Comparison of ENCODE assay signal across 13 mouse cellular contexts in genomic region chr17:46595336-46595735, GRCm38 (mm10). TPM values are rescaled to one million over a fixed set of nuclear protein-coding genes. Genes with fewer than 3 reads are reported as not detected.
DNase-seq lines count a peak whose midpoint lies in the region; ATAC-seq and TF ChIP-seq lines count a peak whose summit lies in the region.
"Had no signal": no experiment of that assay in that cellular context is flagged by ENCODE, and none has a peak within 500 bp of the region (broad histone marks: within the 10 kb centered on the region; RNA-seq: fewer than 3 reads in every experiment).

No protein-coding gene starts in this region.

- 75% methylated on average over 6 of the region's 6 CpGs for WGBS in embryonic facial prominence, embryonic 12.5 days
- WGBS in limb, embryonic 15.5 days, result 64% methylated on average over 6 of the region's 6 CpGs

- H3K27ac ChIP-seq in layer of hippocampus, adult 2 months, result peak overlapping the region; percentile 73
- H3K27ac ChIP-seq in embryonic facial prominence, embryonic 12.5 days, result peak overlapping the region; percentile 87
- H3K27ac ChIP-seq in limb, embryonic 15.5 days, result peak overlapping the region; percentile 54
- H3K27ac ChIP-seq: liver, embryonic 14.5 days had no signal

- intact Hi-C loops in left cerebral cortex, postnatal 4 days (cut with DNase I), result no loop called here

- no peak overlapping the region for H3K4me3 ChIP-seq in layer of hippocampus, adult 2 months
- no peak overlapping the region for H3K4me3 ChIP-seq in embryonic facial prominence, embryonic 12.5 days
- no peak overlapping the region for H3K4me3 ChIP-seq in limb, embryonic 15.5 days
- H3K4me3 ChIP-seq: erythroblast, embryonic 14.5 days; megakaryocyte, embryonic 14.5 days had no signal

- no peaks in the 10 kb centered on the region for H3K9me3 ChIP-seq in embryonic facial prominence, embryonic 12.5 days
- H3K9me3 ChIP-seq in limb, embryonic 15.5 days, result no peaks in the 10 kb centered on the region
- H3K9me3 ChIP-seq: megakaryocyte, embryonic 14.5 days had no signal

- DNase-seq in frontal cortex, postnatal 36 days (ENCODE audit: low spot score in 2 of 2), result no peak
- no peak for DNase-seq in layer of hippocampus, adult 2 months (ENCODE audit: low spot score in 2 of 2)
- DNase-seq in layer of hippocampus, adult 11-12 months (ENCODE audit: low spot score), result no peak
- no peak for DNase-seq in MN1 (ENCODE audit: low spot score)
- DNase-seq in left cerebral cortex, postnatal 4 days, result no peak
- DNase-seq: adrenal gland, postnatal 25 days; cerebellum, adult 2 months had no signal

- H3K27me3 ChIP-seq in embryonic facial prominence, embryonic 12.5 days, result no peaks in the 10 kb centered on the region
- H3K27me3 ChIP-seq in limb, embryonic 15.5 days, result no peaks in the 10 kb centered on the region

- no peak for TF ChIP-seq CTCF in layer of hippocampus, adult 2 months (conservative IDR thresholded peaks at IDR 0.05)

- H3K4me1 ChIP-seq in embryonic facial prominence, embryonic 12.5 days, result peaks cover 16% of the 10 kb centered on the region
- peaks cover 29% of the 10 kb centered on the region for H3K4me1 ChIP-seq in limb, embryonic 15.5 days

- peak; percentile 83; the same call in 1 of the 2 replicates for ATAC-seq in frontal cortex, adult (ENCODE audit: low TSS enrichment)
- ATAC-seq in embryonic facial prominence, embryonic 12.5 days (ENCODE audit: insufficient number of reproducible peaks, insufficient read depth, low FRiP score, low TSS enrichment), result no peak
- ATAC-seq in limb, embryonic 15.5 days (ENCODE audit: insufficient number of reproducible peaks, low FRiP score, low TSS enrichment, low read depth), result no peak

- 0 out of 2 replicates have a peak overlapping the region, but pooled peaks have one; percentile 17 for H3K9ac ChIP-seq in embryonic facial prominence, embryonic 12.5 days
- H3K9ac ChIP-seq in limb, embryonic 15.5 days, result no peak overlapping the region
- H3K9ac ChIP-seq: liver, embryonic 14.5 days had no signal

- peak overlapping the region; percentile 23; the same call in 1 of the 2 replicates for H3K4me2 ChIP-seq in embryonic facial prominence, embryonic 12.5 days (replicated peaks)
- H3K4me2 ChIP-seq in limb, embryonic 15.5 days, result no peak overlapping the region

- peaks cover 18% of the 10 kb centered on the region for H3K36me3 ChIP-seq in embryonic facial prominence, embryonic 12.5 days
- H3K36me3 ChIP-seq in limb, embryonic 15.5 days, result peaks cover 29% of the 10 kb centered on the region; the same call in 1 of the 2 replicates

RNA-seq across cellular contexts. Expression of gene Ptk7, which starts 34.0 kb away (rescaled TPM):
- 1 to 10 TPM; 8.5 to 8.8 TPM for total RNA-seq in layer of hippocampus, adult 2 months (2021)
- 130 and 134 TPM in 2 replicates for polyA plus RNA-seq in embryonic facial prominence, embryonic 12.5 days (2016; fragmentation: Nextera tagmentation; extraction: Ambion mirVana)
- polyA plus RNA-seq in limb, embryonic 15.5 days (2015; fragmentation: Nextera tagmentation; extraction: Ambion mirVana), result 122 and 123 TPM in 2 replicates
- 10 to 100 TPM; 29.8 to 30.6 TPM for total RNA-seq in left cerebral cortex, postnatal 4 days (2021)

RNA-seq across cellular contexts. Expression of gene Srf, which starts 39.4 kb away (rescaled TPM):
- total RNA-seq in layer of hippocampus, adult 2 months (2021), result 10 to 100 TPM; 75.7 to 90.9 TPM
- 10.5 and 12.0 TPM in 2 replicates for polyA plus RNA-seq in embryonic facial prominence, embryonic 12.5 days (2016; fragmentation: Nextera tagmentation; extraction: Ambion mirVana)
- polyA plus RNA-seq in limb, embryonic 15.5 days (2015; fragmentation: Nextera tagmentation; extraction: Ambion mirVana), result 6.4 and 7.1 TPM in 2 replicates
- total RNA-seq in left cerebral cortex, postnatal 4 days (2021), result 10 to 100 TPM; 55.2 to 58.1 TPM

RNA-seq across cellular contexts. Expression of gene Cul9, which starts 49.1 kb away (rescaled TPM):
- 10 to 100 TPM; 66.1 to 68.4 TPM for total RNA-seq in layer of hippocampus, adult 2 months (2021)
- polyA plus RNA-seq in embryonic facial prominence, embryonic 12.5 days (2016; fragmentation: Nextera tagmentation; extraction: Ambion mirVana), result 12.4 and 13.4 TPM in 2 replicates
- 5.2 and 7.5 TPM in 2 replicates for polyA plus RNA-seq in limb, embryonic 15.5 days (2015; fragmentation: Nextera tagmentation; extraction: Ambion mirVana)
- 10 to 100 TPM; 48.0 to 49.9 TPM for total RNA-seq in left cerebral cortex, postnatal 4 days (2021)

RNA-seq across cellular contexts. Expression of gene Klc4, which starts 50.5 kb away (rescaled TPM):
- 10 to 100 TPM; 19.0 to 20.1 TPM for total RNA-seq in layer of hippocampus, adult 2 months (2021)
- 28.5 and 29.8 TPM in 2 replicates for polyA plus RNA-seq in embryonic facial prominence, embryonic 12.5 days (2016; fragmentation: Nextera tagmentation; extraction: Ambion mirVana)
- polyA plus RNA-seq in limb, embryonic 15.5 days (2015; fragmentation: Nextera tagmentation; extraction: Ambion mirVana), result 20.5 and 22.3 TPM in 2 replicates
- 10 to 100 TPM; 18.9 to 20.4 TPM for total RNA-seq in left cerebral cortex, postnatal 4 days (2021)

RNA-seq across cellular contexts. Expression of gene Mrpl2, which starts 50.7 kb away (rescaled TPM):
- total RNA-seq in layer of hippocampus, adult 2 months (2021), result 10 to 100 TPM; 52.2 to 53.5 TPM
- polyA plus RNA-seq in embryonic facial prominence, embryonic 12.5 days (2016; fragmentation: Nextera tagmentation; extraction: Ambion mirVana), result 98.1 and 102 TPM in 2 replicates
- polyA plus RNA-seq in limb, embryonic 15.5 days (2015; fragmentation: Nextera tagmentation; extraction: Ambion mirVana), result 88.4 and 91.3 TPM in 2 replicates
- total RNA-seq in left cerebral cortex, postnatal 4 days (2021), result 10 to 100 TPM; 34.3 to 43.6 TPM
